Mouse (Mus musculus): ENCODE measurements around the gene Slc6a17. TPM values are rescaled to one million over a fixed set of nuclear protein-coding genes. Genes with fewer than 3 reads are reported as not detected.

The Slc6a17 gene
- total RNA-seq, 2 experiments from 2014 or later, result 276 to 290 TPM

DNA sequence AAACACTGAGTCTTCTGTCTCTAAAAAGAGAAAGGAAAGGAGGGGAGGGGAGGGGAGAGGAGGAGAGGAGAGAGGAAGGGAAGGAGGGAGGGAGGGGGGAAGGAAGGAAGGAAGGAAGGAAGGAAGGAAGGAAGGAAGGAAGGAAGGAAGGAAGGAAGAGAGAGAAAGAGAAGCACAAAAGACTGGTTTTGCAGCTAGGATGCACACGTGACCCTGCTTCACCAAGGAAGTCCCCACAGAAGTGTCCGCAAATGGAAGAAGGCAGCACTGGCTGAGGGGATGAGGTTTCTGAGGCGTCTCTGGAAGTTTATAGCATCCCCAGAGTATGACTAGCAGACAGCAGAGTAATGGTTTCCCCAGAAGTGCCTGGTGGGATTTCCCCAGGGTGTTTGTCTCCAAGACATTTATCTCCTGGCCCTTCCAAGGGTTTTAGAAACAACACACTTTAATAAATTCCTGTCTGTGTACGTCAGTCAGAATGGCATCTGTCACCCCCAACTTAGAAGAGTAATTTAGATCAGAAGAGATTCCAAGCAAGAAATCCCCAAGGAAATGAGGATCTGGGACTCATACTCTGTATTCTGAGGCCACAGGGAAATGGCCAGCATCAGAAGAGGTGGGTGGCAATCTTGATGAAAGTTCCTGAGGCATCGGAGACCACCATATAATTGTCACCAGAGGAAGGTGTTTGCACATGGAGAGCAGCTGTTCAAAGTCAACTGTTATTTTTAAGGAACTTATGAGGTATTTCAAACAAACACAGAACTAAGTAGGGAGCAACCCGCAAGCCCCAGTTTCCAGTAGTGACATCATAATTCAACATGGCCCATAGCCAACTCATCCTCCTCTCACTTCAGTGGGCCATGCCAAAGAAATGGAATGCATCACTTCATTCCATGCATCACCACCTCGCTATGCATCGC lies 25.6 kb upstream of the Slc6a17 start:
- H3K27ac ChIP-seq, result no peak overlapping the region
- no peak overlapping the region for H3K4me3 ChIP-seq
- no peak for TF ChIP-seq CTCF (conservative IDR thresholded peaks at IDR 0.05)
- DNase-seq (ENCODE audit: low spot score in 2 of 2), result no peak

DNA sequence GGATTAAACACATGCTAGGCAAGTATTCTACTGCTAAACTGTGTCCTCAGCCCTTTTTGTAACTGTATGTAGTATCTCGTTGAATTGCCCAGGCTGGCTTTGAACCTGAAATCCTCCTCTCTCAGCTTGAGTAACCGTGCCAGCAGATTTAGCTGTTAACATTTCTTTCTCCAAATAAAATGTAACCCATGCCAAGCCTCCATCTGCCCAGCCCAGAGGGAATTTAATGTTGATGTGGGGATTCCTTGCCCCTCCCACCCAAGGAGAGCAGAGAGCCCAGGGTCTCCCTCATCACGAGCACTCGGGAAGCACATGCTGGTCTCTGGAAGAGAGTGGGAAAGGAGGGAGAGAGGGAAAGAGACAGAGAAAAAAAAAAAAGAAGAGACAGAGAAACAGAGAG lies 24.8 kb upstream of the Slc6a17 start:
- H3K27ac ChIP-seq, result no peak overlapping the region
- TF ChIP-seq CTCF (conservative IDR thresholded peaks at IDR 0.05), result no peak
- DNase-seq (ENCODE audit: low spot score in 2 of 2), result no peak
- no peak overlapping the region for H3K4me3 ChIP-seq

DNA sequence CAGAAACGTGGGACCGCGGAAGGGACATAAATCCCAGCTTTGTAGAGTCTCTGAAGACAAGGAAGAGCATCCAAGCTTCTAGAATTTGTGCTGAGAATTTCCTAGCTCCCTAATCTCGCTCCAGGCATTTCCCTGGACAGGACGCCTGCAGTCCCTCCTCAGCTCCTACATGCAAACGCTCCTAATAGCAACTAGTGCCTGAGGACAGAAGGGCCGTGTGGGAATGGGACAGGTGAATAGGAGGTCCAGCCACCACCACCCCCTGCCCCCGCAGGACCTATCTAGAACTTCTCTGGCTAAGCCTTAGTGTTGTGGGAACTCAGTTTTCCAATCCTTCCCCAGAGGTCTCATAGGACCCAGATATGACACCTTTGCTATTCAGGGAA lies 19.7 kb upstream of the Slc6a17 start:
- no peak; the same call in 1 of the 2 replicates for TF ChIP-seq CTCF (conservative IDR thresholded peaks at IDR 0.05)
- DNase-seq (ENCODE audit: low spot score in 2 of 2), result no peak
- Histone ChIP-seq H3K27ac (peak overlapping the region; percentile 87), H3K4me3 (peak overlapping the region; percentile 39)

DNA sequence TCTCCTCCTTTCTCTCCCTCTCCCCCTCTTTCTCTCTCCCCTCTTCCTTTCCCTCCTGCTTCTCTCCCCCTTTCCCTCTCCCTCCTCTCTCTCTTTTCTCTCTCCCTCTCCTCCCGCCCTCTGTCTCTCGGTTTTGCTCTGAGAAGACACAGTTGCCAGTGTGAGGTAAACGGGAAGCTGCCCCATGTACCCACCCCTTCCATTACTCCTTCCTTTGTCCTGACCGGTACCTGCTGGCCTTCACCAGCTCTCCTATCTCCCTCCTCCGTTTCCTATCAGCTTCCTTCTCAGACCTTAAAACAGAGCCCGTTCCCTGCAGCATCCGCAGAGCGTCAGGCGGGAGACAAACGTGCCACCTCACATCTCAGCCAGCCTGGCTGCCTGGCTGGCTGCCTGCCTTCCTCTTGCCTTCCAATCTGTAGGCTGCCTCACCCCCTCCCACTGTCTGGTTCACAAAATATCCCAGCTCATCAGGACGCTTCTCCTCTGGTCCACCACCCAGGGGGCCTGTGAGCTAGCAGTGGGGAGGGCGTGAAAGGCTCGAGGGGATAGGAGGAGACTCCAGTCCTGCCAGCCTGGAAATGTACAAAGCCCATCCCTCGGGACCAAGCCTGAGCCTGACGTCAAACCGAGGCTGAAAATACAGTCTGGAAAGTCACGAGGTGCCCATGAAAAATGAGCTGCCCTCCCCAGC lies 19.1 kb upstream of the Slc6a17 start:
- DNase-seq (ENCODE audit: low spot score in 2 of 2), result peak; percentile 72 to 76
- peak overlapping the region; percentile 39 for H3K4me3 ChIP-seq
- TF ChIP-seq CTCF (conservative IDR thresholded peaks at IDR 0.05), result no peak
- H3K27ac ChIP-seq, result peak overlapping the region; percentile 87

DNA sequence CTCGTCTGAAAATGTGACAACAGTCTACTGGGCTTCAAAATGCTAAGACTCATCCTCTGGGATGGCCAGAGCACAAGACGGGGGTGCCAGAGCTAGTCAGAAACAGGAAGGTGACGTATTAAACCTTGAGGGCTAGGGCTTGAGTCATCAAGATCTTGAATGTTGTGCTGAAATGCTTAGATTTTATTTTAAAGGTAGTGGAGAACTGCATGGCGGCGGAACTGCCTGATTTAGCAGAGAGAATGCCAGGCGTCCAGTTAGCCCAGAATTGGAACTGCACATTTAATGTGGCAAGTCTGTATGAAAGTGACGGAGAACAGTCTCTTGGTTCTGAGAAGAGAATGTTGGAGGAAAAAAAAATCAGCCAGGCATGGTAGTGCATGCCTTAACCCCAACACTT lies 17.1 kb upstream of the Slc6a17 start:
- no peak for DNase-seq (ENCODE audit: low spot score in 2 of 2)
- no peak for TF ChIP-seq CTCF (conservative IDR thresholded peaks at IDR 0.05)
- H3K4me3 ChIP-seq, result no peak overlapping the region
- no peak overlapping the region for H3K27ac ChIP-seq

DNA sequence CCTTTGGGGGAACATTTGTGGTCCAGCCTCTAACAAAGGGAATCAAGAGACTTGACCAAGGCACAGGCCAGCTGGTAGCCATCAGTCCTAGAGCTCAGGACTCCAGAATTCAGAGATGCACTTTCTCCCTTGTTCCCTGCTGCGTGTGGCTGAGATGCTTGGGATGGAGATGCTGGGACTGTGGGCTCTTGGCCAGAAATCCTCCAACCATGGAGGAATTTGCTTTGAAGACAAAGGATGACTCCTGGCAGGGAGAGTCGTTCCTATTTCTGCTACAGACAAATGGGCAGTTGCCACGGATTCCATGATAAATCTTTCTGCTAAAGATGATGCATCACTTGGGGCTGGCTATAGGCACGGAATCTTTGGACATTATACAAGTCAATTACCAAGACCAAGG lies 15.7 kb upstream of the Slc6a17 start:
- Histone ChIP-seq H3K4me3 (no peak overlapping the region), H3K27ac (no peak overlapping the region)
- no peak for DNase-seq (ENCODE audit: low spot score in 2 of 2)
- TF ChIP-seq CTCF (conservative IDR thresholded peaks at IDR 0.05), result no peak

DNA sequence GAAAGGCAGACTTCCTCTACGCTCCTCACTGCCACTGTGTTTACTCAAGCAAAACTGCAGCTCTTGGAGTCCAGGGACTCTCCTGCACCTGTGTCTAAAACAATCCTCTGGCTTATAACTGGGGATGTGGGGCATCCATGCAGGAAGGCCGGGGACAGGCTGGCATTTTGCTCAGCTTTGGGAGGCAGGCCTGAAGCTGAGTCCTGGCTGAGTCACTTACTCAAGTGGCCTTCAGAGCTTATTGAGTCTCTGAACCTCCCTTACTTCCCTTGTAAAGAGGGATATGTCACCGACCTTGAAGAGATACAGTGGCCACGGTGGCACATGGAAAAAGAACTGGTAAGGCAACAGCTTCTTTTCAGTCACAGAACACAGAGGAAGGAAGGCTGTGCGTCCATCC lies 12.8 kb upstream of the Slc6a17 start:
- TF ChIP-seq CTCF (conservative IDR thresholded peaks at IDR 0.05), result no peak
- no peak for DNase-seq (ENCODE audit: low spot score in 2 of 2)
- no peak overlapping the region for H3K27ac ChIP-seq
- H3K4me3 ChIP-seq, result no peak overlapping the region

DNA sequence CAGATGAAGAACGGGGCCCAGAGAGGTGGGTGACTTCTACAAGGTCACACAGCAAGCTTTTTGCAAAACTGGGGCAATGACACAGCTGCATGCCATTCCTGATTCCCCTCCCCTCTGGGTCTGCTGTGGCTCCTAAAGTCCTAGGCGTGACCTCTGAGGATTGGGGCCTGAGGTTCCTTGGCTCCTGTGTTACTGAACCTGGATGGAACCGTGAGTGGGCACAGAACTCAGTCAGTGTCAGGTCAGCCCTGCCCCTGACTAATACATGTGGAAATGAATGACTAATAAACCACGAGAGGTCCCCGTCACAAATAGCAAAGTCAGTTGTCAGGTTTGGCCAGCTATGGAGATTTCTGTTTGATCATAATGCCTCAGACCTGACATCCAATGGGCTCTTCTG lies 11.4 kb upstream of the Slc6a17 start:
- no peak for DNase-seq (ENCODE audit: low spot score in 2 of 2)
- H3K27ac ChIP-seq, result peak overlapping the region; percentile 78
- 0 out of 2 replicates have a peak, but pooled peaks have one; percentile 0 for TF ChIP-seq CTCF (conservative IDR thresholded peaks at IDR 0.05)
- no peak overlapping the region for H3K4me3 ChIP-seq

DNA sequence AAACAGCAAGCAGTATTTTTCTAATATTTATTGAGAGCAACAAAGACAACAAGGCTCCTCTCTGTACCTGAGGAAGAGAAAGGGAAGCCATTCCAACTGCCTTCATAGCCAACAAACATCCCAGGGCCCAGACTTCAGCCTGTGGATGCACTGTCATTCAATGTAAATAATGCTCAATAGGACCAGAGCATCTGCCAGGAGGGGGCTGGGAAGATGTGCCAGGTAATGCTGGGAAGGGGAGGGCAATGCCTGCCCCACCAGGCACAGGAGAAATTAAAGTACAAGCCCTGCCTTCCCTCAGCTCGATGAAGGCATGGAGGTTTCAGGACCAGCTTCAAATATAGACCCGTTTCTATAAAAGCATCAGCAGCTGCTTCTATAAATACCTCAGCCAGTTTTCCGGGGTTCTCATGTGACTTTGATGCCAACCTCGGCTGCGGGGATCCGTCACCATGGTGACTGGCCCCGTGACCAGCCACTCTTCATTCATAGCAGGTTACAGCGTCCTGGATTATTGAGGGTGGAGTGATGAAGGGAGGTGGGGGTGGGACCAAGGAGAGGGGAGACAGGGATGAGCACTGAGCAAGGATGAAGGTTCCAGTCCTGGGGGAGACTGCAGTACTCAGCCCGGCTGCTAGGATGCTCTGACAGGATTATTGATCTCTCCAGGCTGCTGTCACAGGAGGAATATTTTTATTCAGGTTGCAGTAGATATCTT lies 10.7 kb upstream of the Slc6a17 start:
- peak overlapping the region; percentile 78 for H3K27ac ChIP-seq
- peak; percentile 69 to 84 for DNase-seq (ENCODE audit: low spot score in 2 of 2)
- H3K4me3 ChIP-seq, result no peak overlapping the region; the same call in 1 of the 2 replicates
- peak; percentile 52 for TF ChIP-seq CTCF (conservative IDR thresholded peaks at IDR 0.05)

DNA sequence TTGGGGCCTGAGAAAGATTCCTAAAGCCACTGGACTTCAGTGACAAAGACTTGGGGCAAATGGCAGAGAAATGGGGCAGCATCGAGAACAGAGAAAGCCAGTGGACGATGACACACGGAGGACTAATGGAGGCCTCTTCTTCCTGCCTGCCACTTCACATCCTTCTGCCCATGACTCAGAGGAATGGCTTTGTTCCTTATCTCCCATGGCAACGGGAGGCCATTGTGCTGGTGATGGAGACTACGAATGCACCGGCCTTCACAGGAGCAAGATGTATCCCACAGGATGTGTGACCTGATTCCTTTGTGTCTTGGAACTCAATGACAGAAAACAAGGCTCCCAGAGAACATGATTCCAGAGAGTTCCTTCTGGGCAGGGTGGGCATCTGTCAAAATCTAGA lies 6.7 kb upstream of the Slc6a17 start:
- TF ChIP-seq CTCF (conservative IDR thresholded peaks at IDR 0.05), result no peak
- no peak overlapping the region for H3K4me3 ChIP-seq
- DNase-seq (ENCODE audit: low spot score in 2 of 2), result no peak
- no peak overlapping the region for H3K27ac ChIP-seq

DNA sequence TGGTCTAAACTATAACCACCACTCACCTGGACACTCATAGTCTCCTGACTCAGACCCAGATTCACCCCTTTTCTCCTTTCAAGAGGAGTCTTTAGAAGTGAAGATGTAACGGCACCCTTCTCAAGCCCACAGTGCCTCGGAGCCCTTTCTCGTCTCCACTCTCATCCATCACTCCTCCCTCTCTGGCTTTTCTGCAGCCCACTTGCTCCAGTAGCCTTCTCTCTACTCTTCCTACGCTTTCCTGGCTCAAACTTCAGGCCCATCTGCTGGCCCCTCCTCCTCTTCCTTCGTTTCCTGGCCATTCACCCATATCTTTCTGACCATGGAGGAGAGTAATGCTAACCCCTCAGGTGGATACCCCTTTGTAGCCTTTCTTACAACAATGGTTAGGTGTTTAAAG lies 3.1 kb upstream of the Slc6a17 start:
- TF ChIP-seq CTCF (conservative IDR thresholded peaks at IDR 0.05), result no peak
- no peak for DNase-seq (ENCODE audit: low spot score in 2 of 2)
- no peak overlapping the region for H3K27ac ChIP-seq
- H3K4me3 ChIP-seq, result no peak overlapping the region

DNA sequence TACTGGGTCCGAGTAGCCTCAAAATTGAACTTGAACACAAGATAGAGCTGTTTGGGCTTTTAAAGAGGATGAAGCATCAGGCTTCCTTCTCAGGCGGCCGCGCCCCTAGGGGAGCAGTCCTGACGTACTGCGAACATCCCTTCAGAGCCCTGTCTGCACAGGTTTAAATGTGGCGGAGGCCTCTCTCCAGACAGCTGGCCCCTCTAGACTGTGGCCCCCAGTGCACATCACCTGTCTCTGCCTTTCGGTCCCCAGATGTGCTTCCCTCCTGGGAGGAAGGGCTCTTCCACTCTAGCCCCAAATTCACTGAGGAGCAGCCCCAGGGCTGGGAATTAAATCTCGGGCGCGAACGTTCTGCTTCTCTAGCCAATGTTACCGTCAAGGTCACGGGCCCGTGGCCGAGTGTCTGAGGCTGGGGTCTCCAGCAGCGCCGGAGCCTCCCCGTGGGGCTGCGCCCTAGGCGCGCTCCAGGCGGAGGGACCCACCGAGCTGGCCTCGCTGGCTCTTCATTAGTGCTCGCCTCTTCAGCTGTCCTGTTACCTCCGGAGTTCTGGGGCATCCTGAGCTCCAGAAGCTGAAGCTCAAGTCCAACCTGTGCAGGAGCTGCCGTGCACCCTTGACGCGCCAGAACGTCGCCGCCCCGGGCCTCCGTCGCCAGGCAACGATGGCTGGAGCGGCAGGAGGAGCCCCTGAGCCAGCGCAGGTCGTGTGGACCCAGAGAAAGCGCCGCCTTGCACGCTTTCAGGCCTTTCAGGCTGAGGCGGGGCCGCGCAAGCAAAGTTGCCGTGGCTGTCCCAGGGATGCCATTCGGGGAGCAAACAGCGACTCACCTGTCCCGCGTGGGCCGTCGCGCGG lies 815 bp downstream of the Slc6a17 start:
- DNase-seq (ENCODE audit: low spot score in 2 of 2), result no peak
- peak overlapping the region; percentile 77 for H3K4me3 ChIP-seq
- TF ChIP-seq CTCF (conservative IDR thresholded peaks at IDR 0.05), result peak; percentile 21
- H3K27ac ChIP-seq, result peak overlapping the region; percentile 95
